Mouse (Mus musculus): ENCODE data around the gene Gpx3. TPM values are rescaled to one million over a fixed set of nuclear protein-coding genes. Genes with fewer than 3 reads are reported as not detected.
A peak's percentile ranks its signal among the peaks of the same experiment; 100 is the strongest.

The Gpx3 gene
- total and polyA plus RNA-seq, 2 experiments from 2014 or later = 28.5 to 78.0 TPM

- no peak for TF ChIP-seq CTCF (IDR thresholded peaks at IDR 0.05; ENCODE audit: low read depth)
- H3K9me3 ChIP-seq (ENCODE audit: low read length) = no peaks in the 10 kb centered on the region
- H3K27ac ChIP-seq = no peak overlapping the region
- H3K4me3 ChIP-seq (ENCODE audit: low read length) = no peak overlapping the region
- H3K4me1 ChIP-seq (ENCODE audit: insufficient read depth, low read length) = no peaks in the 10 kb centered on the region
- no peak overlapping the region for H3K4me2 ChIP-seq (ENCODE audit: low read depth, low read length)
- no peak overlapping the region for H3K9ac ChIP-seq (replicated peaks; ENCODE audit: low read length)
- ATAC-seq (no peak), DNase-seq (ENCODE audit: low spot score) (no peak)
- 78% methylated on average over 6 of the region's 6 CpGs for WGBS
- no peaks in the 10 kb centered on the region for H3K27me3 ChIP-seq (ENCODE audit: insufficient read depth, low read length)
- peaks cover 46% of the 10 kb centered on the region for H3K36me3 ChIP-seq (ENCODE audit: insufficient read depth, low read length)
Measured at GRCm38 (mm10) chr11:54920973-54921580, 18.8 kb downstream of the Gpx3 start.

GRCm38 (mm10) chr11:54921798-54922197 lies 19.5 kb downstream of the Gpx3 start:
- H3K4me1 ChIP-seq (ENCODE audit: insufficient read depth, low read length) = no peaks in the 10 kb centered on the region
- WGBS = 48% methylated on average over 7 of the region's 7 CpGs
- H3K4me3 ChIP-seq (ENCODE audit: low read length) = no peak overlapping the region
- no peak for TF ChIP-seq CTCF (IDR thresholded peaks at IDR 0.05; ENCODE audit: low read depth)
- peaks cover 45% of the 10 kb centered on the region for H3K36me3 ChIP-seq (ENCODE audit: insufficient read depth, low read length)
- H3K9me3 ChIP-seq (ENCODE audit: low read length) = no peaks in the 10 kb centered on the region
- no peak overlapping the region for H3K9ac ChIP-seq (replicated peaks; ENCODE audit: low read length)
- H3K27me3 ChIP-seq (ENCODE audit: insufficient read depth, low read length) = no peaks in the 10 kb centered on the region
- no peak overlapping the region for H3K4me2 ChIP-seq (ENCODE audit: low read depth, low read length)
- peak; percentile 12 for DNase-seq (ENCODE audit: low spot score)
- no peak overlapping the region for H3K27ac ChIP-seq
- peak; percentile 47; the same call in 1 of the 2 replicates for ATAC-seq

GRCm38 (mm10) chr11:54922488-54922887 lies 20.2 kb downstream of the Gpx3 start:
- no peak for TF ChIP-seq CTCF (IDR thresholded peaks at IDR 0.05; ENCODE audit: low read depth)
- Histone ChIP-seq H3K4me1 (ENCODE audit: insufficient read depth, low read length) (no peaks in the 10 kb centered on the region), H3K36me3 (ENCODE audit: insufficient read depth, low read length) (peaks cover 43% of the 10 kb centered on the region), H3K4me3 (ENCODE audit: low read length) (no peak overlapping the region), H3K27me3 (ENCODE audit: insufficient read depth, low read length) (no peaks in the 10 kb centered on the region), H3K9me3 (ENCODE audit: low read length) (no peaks in the 10 kb centered on the region), H3K27ac (no peak overlapping the region), H3K4me2 (ENCODE audit: low read depth, low read length) (no peak overlapping the region), H3K9ac (replicated peaks; ENCODE audit: low read length) (no peak overlapping the region)
- DNase-seq (ENCODE audit: low spot score) (no peak), ATAC-seq (no peak)
- whole genome bisulfite sequencing = 94% methylated on average over 3 of the region's 3 CpGs

- Histone ChIP-seq H3K9me3 (ENCODE audit: low read length) (no peaks in the 10 kb centered on the region), H3K4me3 (ENCODE audit: low read length) (no peak overlapping the region), H3K9ac (replicated peaks; ENCODE audit: low read length) (no peak overlapping the region), H3K27me3 (ENCODE audit: insufficient read depth, low read length) (no peaks in the 10 kb centered on the region), H3K4me1 (ENCODE audit: insufficient read depth, low read length) (no peaks in the 10 kb centered on the region), H3K27ac (no peak overlapping the region), H3K36me3 (ENCODE audit: insufficient read depth, low read length) (peaks cover 29% of the 10 kb centered on the region), H3K4me2 (ENCODE audit: low read depth, low read length) (no peak overlapping the region)
- ATAC-seq (no peak), DNase-seq (ENCODE audit: low spot score) (no peak)
- no peak for TF ChIP-seq CTCF (IDR thresholded peaks at IDR 0.05; ENCODE audit: low read depth)
- WGBS = 92% methylated on average over 14 of the region's 14 CpGs
Measured at GRCm38 (mm10) chr11:54924145-54924544, 21.9 kb downstream of the Gpx3 start.

- H3K27ac ChIP-seq = no peak overlapping the region
- H3K4me2 ChIP-seq (ENCODE audit: low read depth, low read length) = no peak overlapping the region
- H3K9ac ChIP-seq (replicated peaks; ENCODE audit: low read length) = no peak overlapping the region
- peaks cover 21% of the 10 kb centered on the region for H3K36me3 ChIP-seq (ENCODE audit: insufficient read depth, low read length)
- TF ChIP-seq CTCF (IDR thresholded peaks at IDR 0.05; ENCODE audit: low read depth) = peak; percentile 85
- no peaks in the 10 kb centered on the region for H3K27me3 ChIP-seq (ENCODE audit: insufficient read depth, low read length)
- peak; percentile 57; the same call in 1 of the 2 replicates for ATAC-seq
- DNase-seq (ENCODE audit: low spot score) = peak; percentile 66
- H3K4me3 ChIP-seq (ENCODE audit: low read length) = no peak overlapping the region
- 82% methylated on average over 14 of the region's 14 CpGs for WGBS
- no peaks in the 10 kb centered on the region for H3K4me1 ChIP-seq (ENCODE audit: insufficient read depth, low read length)
- no peaks in the 10 kb centered on the region for H3K9me3 ChIP-seq (ENCODE audit: low read length)
Measured at GRCm38 (mm10) chr11:54927346-54928140, 25.3 kb downstream of the Gpx3 start.

GRCm38 (mm10) chr11:54928219-54928618 lies 26.0 kb downstream of the Gpx3 start:
- H3K4me2 ChIP-seq (ENCODE audit: low read depth, low read length) = no peak overlapping the region
- WGBS = 84% methylated on average over 3 of the region's 3 CpGs
- H3K9ac ChIP-seq (replicated peaks; ENCODE audit: low read length) = no peak overlapping the region
- no peaks in the 10 kb centered on the region for H3K27me3 ChIP-seq (ENCODE audit: insufficient read depth, low read length)
- H3K4me3 ChIP-seq (ENCODE audit: low read length) = no peak overlapping the region
- no peaks in the 10 kb centered on the region for H3K9me3 ChIP-seq (ENCODE audit: low read length)
- no peak for ATAC-seq
- no peak for TF ChIP-seq CTCF (IDR thresholded peaks at IDR 0.05; ENCODE audit: low read depth)
- no peaks in the 10 kb centered on the region for H3K4me1 ChIP-seq (ENCODE audit: insufficient read depth, low read length)
- H3K27ac ChIP-seq = no peak overlapping the region
- peaks cover 16% of the 10 kb centered on the region for H3K36me3 ChIP-seq (ENCODE audit: insufficient read depth, low read length)
- DNase-seq (ENCODE audit: low spot score) = no peak

GRCm38 (mm10) chr11:54928886-54929285 lies 26.6 kb downstream of the Gpx3 start:
- no peak overlapping the region for H3K9ac ChIP-seq (replicated peaks; ENCODE audit: low read length)
- TF ChIP-seq CTCF (IDR thresholded peaks at IDR 0.05; ENCODE audit: low read depth) = no peak

More at GRCm38 (mm10) chr11:54928886-54929285, 26.6 kb downstream of the Gpx3 start:
- no peaks in the 10 kb centered on the region for H3K27me3 ChIP-seq (ENCODE audit: insufficient read depth, low read length)
- 84% methylated on average over 7 of the region's 7 CpGs for WGBS
- H3K4me3 ChIP-seq (ENCODE audit: low read length) = no peak overlapping the region
- peaks cover 16% of the 10 kb centered on the region for H3K36me3 ChIP-seq (ENCODE audit: insufficient read depth, low read length)
- DNase-seq (ENCODE audit: low spot score) (no peak), ATAC-seq (no peak)
- H3K27ac ChIP-seq = no peak overlapping the region
- H3K4me1 ChIP-seq (ENCODE audit: insufficient read depth, low read length) = no peaks in the 10 kb centered on the region
- H3K4me2 ChIP-seq (ENCODE audit: low read depth, low read length) = no peak overlapping the region
- no peaks in the 10 kb centered on the region for H3K9me3 ChIP-seq (ENCODE audit: low read length)

Measured in hindbrain, postnatal 0 days (tissue).